Mouse (Mus musculus) midbrain, embryonic 12.5 days (tissue): ENCODE results near the gene Sertad2. TPM values are rescaled to one million over a fixed set of nuclear protein-coding genes. Genes with fewer than 3 reads are reported as not detected.

Experiments
- ATAC-seq: fragments of 200-750 bp; cut with Nextera tagmentation; 2 replicates; pipeline ENCODE4 v1.8.0; 2017; ENCODE audit warnings: low read depth, moderate TSS enrichment, moderate library complexity; ENCODE audit not compliant: low FRiP score
- H3K27ac ChIP-seq: fragments of 300-500 bp; sonication (generic); replicated peaks from 2 replicates; pipeline ENCODE4 v1.5.1; 2016; ENCODE audit warnings: mild to moderate bottlenecking
- H3K27me3 ChIP-seq: fragments of 300-500 bp; sonication (generic); 2 replicates; pipeline ENCODE4 v1.6.1; 2016; ENCODE audit warnings: mild to moderate bottlenecking
- H3K36me3 ChIP-seq: fragments of 300-500 bp; sonication (generic); 2 replicates; pipeline ENCODE4 v1.6.1; 2016
- H3K4me1 ChIP-seq: fragments of 300-500 bp; sonication (generic); 2 replicates; pipeline ENCODE4 v1.6.1; 2016
- H3K4me2 ChIP-seq: fragments of 300-500 bp; sonication (generic); replicated peaks from 2 replicates; pipeline ENCODE4 v1.6.1; 2016; ENCODE audit warnings: mild to moderate bottlenecking, moderate library complexity
- H3K4me3 ChIP-seq: fragments of 300-500 bp; sonication (generic); 2 replicates; pipeline ENCODE4 v1.5.1; 2016; ENCODE audit warnings: mild to moderate bottlenecking
- H3K9ac ChIP-seq: fragments of 300-500 bp; sonication (generic); replicated peaks from 2 replicates; pipeline ENCODE4 v1.6.1; 2016; ENCODE audit warnings: mild to moderate bottlenecking, moderate library complexity
- H3K9me3 ChIP-seq: fragments of 300-500 bp; sonication (generic); 2 replicates; pipeline ENCODE4 v1.6.1; 2016; ENCODE audit warnings: mild to moderate bottlenecking
- WGBS: fragments of 180-500 bp; shearing (Covaris S2); methylation state at CpG from one replicate; pipeline ENCODE4 v1.1.7; 2016; 5-methylcytosine and 5-hydroxymethylcytosine counted together
- polyA plus RNA-seq: library from polyadenylated mRNA; unstranded; fragments of >200 nt; fragmentation: Nextera tagmentation; extraction: Ambion mirVana; gene quantifications from 2 replicates; pipeline ENCODE4 v1.2.1, GENCODE M21; 2016

Sertad2 gene
- polyA plus RNA-seq, 1 experiment from 2014 or later, result 42.2 TPM

- Histone ChIP-seq H3K27ac (peak overlapping the region; percentile 97), H3K36me3 (no peaks in the 10 kb centered on the region), H3K4me3 (peak overlapping the region; percentile 26), H3K27me3 (no peaks in the 10 kb centered on the region), H3K9me3 (no peaks in the 10 kb centered on the region), H3K9ac (peak overlapping the region; percentile 53), H3K4me1 (peaks cover 46% of the 10 kb centered on the region), H3K4me2 (peak overlapping the region; percentile 49)
- WGBS, result 7% methylated on average over 18 of the region's 18 CpGs
- ATAC-seq, result peak; percentile 93
Measured at GRCm38 (mm10) chr11:20655795-20656710, 113.0 kb downstream of the Sertad2 start.

GRCm38 (mm10) chr11:20656711-20657057 lies 113.6 kb downstream of the Sertad2 start:
- Histone ChIP-seq H3K36me3 (no peaks in the 10 kb centered on the region), H3K27me3 (no peaks in the 10 kb centered on the region), H3K4me1 (peaks cover 43% of the 10 kb centered on the region), H3K4me3 (peak overlapping the region; percentile 26), H3K9ac (peak overlapping the region; percentile 53), H3K27ac (peak overlapping the region; percentile 97), H3K9me3 (no peaks in the 10 kb centered on the region), H3K4me2 (peak overlapping the region; percentile 49)
- peak; percentile 28 for ATAC-seq
- 6% methylated on average over 10 of the region's 10 CpGs for whole genome bisulfite sequencing

- H3K27ac ChIP-seq, result no peak overlapping the region
- H3K4me2 ChIP-seq, result no peak overlapping the region
- H3K4me1 ChIP-seq, result peaks cover 60% of the 10 kb centered on the region
Measured at GRCm38 (mm10) chr11:20659094-20659493, 116.0 kb downstream of the Sertad2 start.

GRCm38 (mm10) chr11:20660111-20661097 lies 117.4 kb downstream of the Sertad2 start:
- H3K4me2 ChIP-seq, result no peak overlapping the region
- H3K27me3 ChIP-seq, result no peaks in the 10 kb centered on the region
- WGBS, result 80% methylated on average over 14 of the region's 14 CpGs
- H3K4me1 ChIP-seq, result peaks cover 60% of the 10 kb centered on the region
- H3K9ac ChIP-seq, result no peak overlapping the region
- ATAC-seq, result no peak
- H3K9me3 ChIP-seq, result no peaks in the 10 kb centered on the region
- no peak overlapping the region for H3K27ac ChIP-seq
- no peaks in the 10 kb centered on the region for H3K36me3 ChIP-seq
- H3K4me3 ChIP-seq, result no peak overlapping the region

More at GRCm38 (mm10) chr11:20659094-20659493, 116.0 kb downstream of the Sertad2 start:
- Histone ChIP-seq H3K9me3 (no peaks in the 10 kb centered on the region), H3K9ac (no peak overlapping the region), H3K27me3 (no peaks in the 10 kb centered on the region), H3K4me3 (no peak overlapping the region), H3K36me3 (no peaks in the 10 kb centered on the region)
- no peak for ATAC-seq
- 86% methylated on average over 3 of the region's 3 CpGs for WGBS

GRCm38 (mm10) chr11:20661652-20662051 lies 118.6 kb downstream of the Sertad2 start:
- no peak overlapping the region for H3K9ac ChIP-seq
- H3K4me1 ChIP-seq, result peaks cover 47% of the 10 kb centered on the region
- H3K36me3 ChIP-seq, result no peaks in the 10 kb centered on the region
- no peak overlapping the region for H3K4me3 ChIP-seq
- H3K9me3 ChIP-seq, result no peaks in the 10 kb centered on the region
- H3K4me2 ChIP-seq, result no peak overlapping the region
- no peaks in the 10 kb centered on the region for H3K27me3 ChIP-seq
- ATAC-seq, result no peak
- 46% methylated on average over 4 of the region's 4 CpGs for WGBS
- H3K27ac ChIP-seq, result 0 out of 2 replicates have a peak overlapping the region, but pooled peaks have one; percentile 46

- Histone ChIP-seq H3K4me3 (no peak overlapping the region), H3K9me3 (no peaks in the 10 kb centered on the region), H3K36me3 (no peaks in the 10 kb centered on the region), H3K9ac (no peak overlapping the region), H3K27ac (peak overlapping the region; percentile 88), H3K27me3 (no peaks in the 10 kb centered on the region), H3K4me1 (peaks cover 40% of the 10 kb centered on the region), H3K4me2 (no peak overlapping the region)
- no peak for ATAC-seq
- 40% methylated on average over 7 of the region's 7 CpGs for WGBS
Measured at GRCm38 (mm10) chr11:20662811-20663210, 119.8 kb downstream of the Sertad2 start.

GRCm38 (mm10) chr11:20663580-20664198 lies 120.6 kb downstream of the Sertad2 start:
- no peak overlapping the region for H3K4me3 ChIP-seq
- H3K4me2 ChIP-seq, result peak overlapping the region; percentile 23
- H3K9ac ChIP-seq, result no peak overlapping the region
- H3K36me3 ChIP-seq, result no peaks in the 10 kb centered on the region
- peak overlapping the region; percentile 88 for H3K27ac ChIP-seq
- no peaks in the 10 kb centered on the region for H3K9me3 ChIP-seq
- H3K27me3 ChIP-seq, result no peaks in the 10 kb centered on the region
- WGBS, result 16% methylated on average over 5 of the region's 5 CpGs
- ATAC-seq, result peak; percentile 74
- H3K4me1 ChIP-seq, result peaks cover 37% of the 10 kb centered on the region

- peak overlapping the region; percentile 88 for H3K27ac ChIP-seq
- no peak for ATAC-seq
Measured at GRCm38 (mm10) chr11:20664878-20665277, 121.8 kb downstream of the Sertad2 start.

GRCm38 (mm10) chr11:20671789-20672392 lies 128.8 kb downstream of the Sertad2 start:
- Histone ChIP-seq H3K4me3 (no peak overlapping the region), H3K9me3 (no peaks in the 10 kb centered on the region), H3K36me3 (no peaks in the 10 kb centered on the region), H3K4me1 (no peaks in the 10 kb centered on the region), H3K27me3 (no peaks in the 10 kb centered on the region), H3K9ac (no peak overlapping the region), H3K4me2 (no peak overlapping the region), H3K27ac (no peak overlapping the region)
- no peak for ATAC-seq
- WGBS, result 57% methylated on average over 6 of the region's 6 CpGs

More at GRCm38 (mm10) chr11:20664878-20665277, 121.8 kb downstream of the Sertad2 start:
- H3K27me3 ChIP-seq, result no peaks in the 10 kb centered on the region
- no peaks in the 10 kb centered on the region for H3K36me3 ChIP-seq
- peaks cover 37% of the 10 kb centered on the region for H3K4me1 ChIP-seq
- no peak overlapping the region for H3K4me3 ChIP-seq
- no peaks in the 10 kb centered on the region for H3K9me3 ChIP-seq
- no peak overlapping the region for H3K4me2 ChIP-seq
- 36% methylated on average over 9 of the region's 9 CpGs for WGBS
- no peak overlapping the region for H3K9ac ChIP-seq

GRCm38 (mm10) chr11:20672513-20672912 lies 129.5 kb downstream of the Sertad2 start:
- Histone ChIP-seq H3K9ac (no peak overlapping the region), H3K27ac (no peak overlapping the region), H3K4me2 (no peak overlapping the region), H3K27me3 (no peaks in the 10 kb centered on the region), H3K36me3 (no peaks in the 10 kb centered on the region), H3K9me3 (no peaks in the 10 kb centered on the region), H3K4me3 (no peak overlapping the region), H3K4me1 (no peaks in the 10 kb centered on the region)
- ATAC-seq, result no peak
- 84% methylated on average over 6 of the region's 6 CpGs for WGBS

- no peak for ATAC-seq
- 89% methylated on average over 2 of the region's 2 CpGs for WGBS
- Histone ChIP-seq H3K9ac (no peak overlapping the region), H3K27me3 (no peaks in the 10 kb centered on the region), H3K9me3 (no peaks in the 10 kb centered on the region), H3K4me2 (no peak overlapping the region), H3K27ac (no peak overlapping the region), H3K36me3 (no peaks in the 10 kb centered on the region), H3K4me1 (no peaks in the 10 kb centered on the region), H3K4me3 (no peak overlapping the region)
Measured at GRCm38 (mm10) chr11:20679396-20679795, 136.3 kb downstream of the Sertad2 start.
